Mouse (Mus musculus) liver, postnatal 0 days (tissue): Measurements from ENCODE around the gene Galnt14.

Experiments used
- CTCF ChIP-seq: sonication (generic); IDR thresholded peaks from 2 replicates; pipeline ENCODE4 v1.5.1; 2016; ENCODE audit warnings: antibody characterized with exemption, low read depth
- EP300 ChIP-seq: IDR thresholded peaks from 2 replicates; pipeline ENCODE4 v1.6.1; 2016; ENCODE audit warnings: antibody characterized with exemption, low read depth, mild to moderate bottlenecking

GRCm38 (mm10) chr17:73668996-73669395, 41.3 kb downstream of the Galnt14 start:
- TF ChIP-seq CTCF (no peak), EP300 (no peak)
